Mouse (Mus musculus) heart, adult 18-20 months (tissue): ENCODE data around the gene Cdc14a. TPM values are rescaled to one million over a fixed set of nuclear protein-coding genes. Genes with fewer than 3 reads are reported as not detected.

ENCODE experiments used
- DNase-seq, 2 experiments: peaks; one replicate each; pipeline ENCODE4 v3.0.0; 2021 to 2022; ENCODE audit warnings: mixed read lengths in 1 of 2
- total RNA-seq, 2 experiments: library from RNA; stranded (reverse); gene quantifications; 2 replicates each; pipeline ENCODE4 v1.2.3; 2021

The Cdc14a gene
- total RNA-seq, 2 experiments from 2014 or later: 2.6 to 3.9 TPM

DNA sequence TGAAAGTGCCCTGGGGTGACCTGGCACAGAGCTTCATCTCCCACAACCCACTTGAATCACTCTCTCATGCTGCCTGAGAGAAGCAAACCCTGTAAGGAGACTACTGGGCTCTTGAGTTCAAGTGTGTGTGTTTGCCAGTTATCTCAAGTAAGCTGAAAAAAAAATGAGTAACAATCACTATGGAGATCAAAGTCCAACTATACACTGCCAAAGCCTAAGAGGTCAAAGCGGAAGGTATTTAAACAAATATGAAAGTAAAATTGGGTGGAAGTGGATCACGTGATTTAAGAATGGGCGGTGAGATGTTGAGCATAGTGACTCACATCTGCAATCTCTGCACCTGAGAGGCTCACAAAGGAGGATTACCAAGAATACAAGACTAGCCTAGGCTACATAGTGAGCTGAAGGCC lies 9.4 kb downstream of the Cdc14a start:
- DNase-seq: no peak

- DNase-seq: no peak
These were observed 10.7 kb downstream of the Cdc14a start for GRCm38 (mm10) chr3:116412954-116413724.

GRCm38 (mm10) chr3:116410051-116410450 lies 13.8 kb downstream of the Cdc14a start:
- no peak for DNase-seq

- no peak for DNase-seq
These were observed 14.3 kb downstream of the Cdc14a start for GRCm38 (mm10) chr3:116409486-116409885.

DNA sequence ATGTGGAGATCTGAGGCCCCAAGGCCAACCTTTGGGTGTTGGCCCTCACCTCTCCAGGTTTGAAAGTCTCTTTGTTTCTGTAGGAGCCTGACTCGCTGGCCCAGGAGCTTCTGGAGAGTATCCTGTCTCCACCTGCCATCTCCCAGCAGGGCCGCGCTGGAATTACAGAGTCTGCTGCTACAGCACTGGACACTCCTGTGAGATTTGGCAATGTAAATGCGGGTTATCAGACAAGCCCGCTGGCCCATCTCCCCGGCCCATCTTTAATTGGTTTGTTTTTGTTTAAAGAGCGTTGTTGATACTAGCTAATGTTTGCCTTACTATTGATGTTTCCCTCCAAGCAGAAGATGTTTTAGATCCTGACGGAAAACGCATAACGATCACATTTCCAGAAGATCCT lies 15.0 kb downstream of the Cdc14a start:
- DNase-seq: no peak

- no peak for DNase-seq
These were observed 18.3 kb downstream of the Cdc14a start for GRCm38 (mm10) chr3:116405516-116405915.

DNA sequence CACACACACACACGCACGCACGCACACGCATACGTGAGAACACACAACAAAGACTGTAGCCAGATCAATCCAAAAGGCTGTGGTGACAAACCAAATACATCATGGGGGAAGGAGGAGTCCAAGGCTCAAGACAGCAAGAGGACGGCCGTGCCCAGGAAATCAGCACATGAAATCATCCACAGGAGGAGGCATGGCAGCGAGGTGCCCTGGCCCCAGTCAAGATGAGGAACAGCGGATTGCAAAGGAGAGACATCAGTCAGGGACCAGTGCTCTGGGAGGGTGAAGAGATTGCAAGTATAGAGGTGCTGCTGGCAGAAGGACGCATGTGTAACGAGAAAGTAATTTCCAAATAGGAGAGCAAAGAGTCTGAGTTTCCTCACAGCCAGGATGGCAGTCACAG lies 22.4 kb downstream of the Cdc14a start:
- no peak for DNase-seq

DNA sequence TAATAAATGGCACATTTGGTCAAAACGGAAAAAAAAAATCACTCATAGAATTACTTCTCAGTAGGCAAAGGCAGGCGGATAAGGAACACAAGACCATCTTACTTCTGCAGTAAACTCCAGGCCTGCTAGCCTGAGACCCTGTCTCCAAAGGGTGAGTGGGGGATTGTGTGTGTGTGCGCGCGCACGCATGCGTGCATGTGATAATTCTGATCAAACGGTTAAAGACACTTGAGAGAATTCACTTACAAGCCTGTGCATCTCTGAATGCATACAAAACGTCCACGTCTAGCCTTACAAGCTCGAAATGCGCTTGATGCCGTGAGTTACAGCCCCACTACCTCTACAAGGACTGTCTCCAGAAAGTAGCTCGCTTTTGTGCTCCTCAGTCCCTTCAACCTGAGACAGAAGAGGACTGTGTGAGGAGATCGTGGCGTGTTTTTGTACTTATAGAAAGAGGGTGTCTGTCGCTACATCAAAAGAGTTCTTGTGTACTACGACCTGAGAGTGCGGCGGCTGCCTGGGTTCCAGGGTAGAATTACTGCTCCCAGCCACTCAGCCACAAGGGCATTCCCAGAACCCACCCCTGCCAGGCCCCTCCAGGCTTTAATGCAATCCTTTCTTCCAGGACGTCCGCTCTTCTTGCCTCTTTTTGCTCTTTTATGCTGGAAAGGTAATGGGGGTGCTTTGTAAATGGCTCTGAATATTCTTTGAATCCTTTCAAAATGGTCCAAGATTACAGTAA lies 24.3 kb downstream of the Cdc14a start:
- no peak for DNase-seq

DNA sequence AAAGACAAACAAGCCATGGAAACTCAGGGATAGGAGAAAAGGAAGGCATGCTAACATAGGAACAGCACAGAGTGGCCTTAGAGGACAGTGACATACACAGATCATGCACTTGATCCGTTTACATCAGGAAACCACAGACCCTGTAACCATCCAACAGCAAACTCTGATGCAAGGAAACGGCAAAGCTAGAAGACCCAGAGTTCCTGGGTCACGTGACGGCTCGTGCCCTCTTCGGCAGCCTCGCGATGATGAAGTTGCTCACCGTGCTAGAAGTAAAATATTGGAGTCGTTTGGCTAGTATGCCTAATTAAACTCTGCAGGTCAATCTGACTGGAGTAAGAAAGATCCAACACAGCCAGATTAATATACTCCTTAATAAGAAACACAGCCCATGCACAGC lies 25.3 kb downstream of the Cdc14a start:
- no peak for DNase-seq

- DNase-seq: no peak
These were observed 25.9 kb downstream of the Cdc14a start for GRCm38 (mm10) chr3:116397976-116398375.

GRCm38 (mm10) chr3:116397341-116397740 lies 26.5 kb downstream of the Cdc14a start:
- no peak for DNase-seq

- peak in 1 of 2 experiments; percentile 44 for DNase-seq
These were observed 27.3 kb downstream of the Cdc14a start for GRCm38 (mm10) chr3:116396571-116396970.

DNA sequence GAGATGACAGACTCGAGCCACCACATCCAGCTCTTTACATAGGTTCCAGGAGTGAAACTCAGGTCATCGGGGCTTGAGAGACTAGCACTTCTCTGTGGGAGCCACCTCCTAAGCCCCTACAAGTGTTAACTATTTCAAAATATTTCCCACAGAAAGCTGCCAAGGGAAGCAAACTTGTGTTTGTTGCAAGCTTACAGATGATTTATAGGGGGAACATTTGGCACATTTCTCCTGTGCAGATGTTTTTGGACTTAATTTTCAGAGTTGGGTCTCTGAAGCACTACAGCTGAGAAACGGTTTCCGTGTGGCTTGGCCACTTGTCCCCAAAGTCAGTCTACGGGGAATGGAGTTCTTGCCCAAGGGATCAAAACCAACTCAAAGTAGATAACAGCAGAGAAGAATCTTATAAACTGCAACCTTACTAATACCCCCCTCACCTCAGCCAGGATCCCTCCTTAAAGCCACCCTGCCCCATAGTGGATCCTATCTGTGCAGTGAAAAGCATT lies 28.9 kb downstream of the Cdc14a start:
- peak in 1 of 2 experiments; percentile 28 for DNase-seq

GRCm38 (mm10) chr3:116391399-116391798 lies 32.4 kb downstream of the Cdc14a start:
- DNase-seq: peak in 1 of 2 experiments; percentile 13

DNA sequence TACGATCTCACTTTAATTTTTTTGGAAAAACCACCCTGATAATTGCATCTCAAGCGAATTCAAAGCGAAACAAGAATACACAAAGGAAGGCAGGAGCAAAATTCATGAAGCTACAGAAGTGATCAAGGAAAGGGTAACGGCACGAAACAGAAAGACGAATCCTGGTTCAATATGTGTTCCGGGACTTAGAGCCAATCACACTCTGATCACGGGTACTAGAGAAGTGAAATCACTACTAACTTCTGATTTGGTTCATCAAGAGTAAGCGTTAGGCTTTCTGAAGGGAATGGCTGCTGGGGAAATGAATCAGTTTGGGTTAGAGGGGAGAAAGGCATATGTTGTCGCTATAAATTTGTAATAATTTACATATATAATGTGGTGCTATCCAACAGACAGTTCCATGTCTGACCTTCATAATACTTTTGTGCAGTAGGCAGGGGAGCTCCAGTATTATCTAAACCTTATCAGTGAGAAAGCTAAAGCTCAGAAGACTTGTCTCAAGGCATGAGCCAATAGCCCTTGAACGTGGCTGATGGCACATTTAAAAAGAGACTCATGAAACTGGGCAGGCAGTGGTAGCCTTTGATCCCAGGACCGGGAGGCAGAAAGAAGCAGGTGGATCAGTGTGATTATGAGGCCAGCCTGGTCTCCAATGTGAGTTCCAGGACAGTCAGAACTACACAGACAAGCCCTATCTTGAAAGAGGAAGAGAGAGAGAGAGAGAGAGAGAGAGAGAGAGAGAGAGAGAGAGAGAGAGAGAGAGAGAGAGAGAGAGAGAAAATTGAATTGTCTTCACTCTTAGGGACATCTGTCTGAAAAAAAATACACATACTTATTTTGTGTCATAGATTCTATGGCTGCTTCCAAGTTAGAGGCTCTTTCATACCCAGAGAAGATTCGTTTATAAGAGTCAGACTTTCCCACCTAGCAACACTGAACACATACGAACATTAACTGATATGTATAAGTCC lies 34.0 kb downstream of the Cdc14a start:
- DNase-seq: no peak

GRCm38 (mm10) chr3:116388808-116389207 lies 35.0 kb downstream of the Cdc14a start:
- DNase-seq: peak in 1 of 2 experiments; percentile 11

GRCm38 (mm10) chr3:116386886-116387285 lies 36.9 kb downstream of the Cdc14a start:
- no peak for DNase-seq

DNA sequence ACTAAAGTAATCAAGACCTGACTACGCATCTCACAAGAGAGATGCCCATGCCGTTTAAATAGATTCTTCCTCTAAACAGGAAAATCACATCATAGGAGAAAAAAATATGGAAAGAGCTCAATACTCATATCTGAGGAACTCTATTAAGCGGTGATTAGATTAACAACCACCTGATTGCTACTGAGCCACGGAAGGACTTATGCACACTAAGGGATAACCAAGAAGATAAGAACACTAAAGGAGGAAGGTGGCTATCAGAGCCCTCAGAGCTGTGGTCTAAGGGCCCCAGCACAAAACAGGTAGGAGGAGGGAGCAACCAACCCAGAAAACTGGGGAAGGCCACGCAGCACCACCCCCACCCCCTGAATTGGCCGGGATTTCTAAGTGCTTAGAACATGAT lies 37.5 kb downstream of the Cdc14a start:
- no peak for DNase-seq

DNA sequence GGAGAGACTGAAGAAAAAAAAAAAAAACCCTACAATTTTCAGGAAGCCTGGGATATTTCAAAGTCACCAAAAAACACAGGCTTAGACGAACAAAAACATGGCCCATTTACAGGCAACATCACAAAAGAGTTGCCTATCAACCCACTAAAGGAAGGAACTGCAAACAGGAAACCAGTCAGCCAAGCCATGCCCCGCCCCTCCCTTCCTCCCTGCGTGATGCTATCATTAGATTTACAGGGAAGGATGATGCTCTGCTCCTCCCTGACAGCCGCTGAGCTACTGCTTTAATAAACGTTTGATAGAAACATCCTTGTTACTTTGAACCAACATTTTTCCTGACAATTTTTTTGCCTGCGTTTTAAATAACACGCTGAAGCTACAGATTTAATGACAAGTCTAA lies 39.5 kb downstream of the Cdc14a start:
- DNase-seq: peak; percentile 51 to 77

DNA sequence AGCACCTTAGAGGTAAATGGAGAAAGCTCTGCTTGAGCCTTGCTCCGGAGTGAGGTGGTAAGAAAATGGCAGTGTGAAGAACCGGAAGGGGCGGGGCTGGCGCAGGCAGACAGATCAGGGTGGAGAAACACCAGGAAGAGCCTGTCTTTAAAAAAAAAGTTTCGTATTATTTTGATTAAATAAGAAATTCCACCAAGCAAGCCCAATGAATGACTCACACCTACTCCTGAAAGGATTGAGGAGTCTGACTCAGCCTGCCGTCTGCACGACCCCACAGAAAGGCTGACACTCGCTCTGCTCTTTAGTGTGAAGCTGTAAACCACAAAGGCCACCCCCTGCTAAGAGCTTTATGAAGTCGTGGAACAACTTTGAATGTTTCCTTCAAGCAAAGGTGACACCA lies 43.5 kb downstream of the Cdc14a start:
- DNase-seq: peak in 1 of 2 experiments; percentile 28

GRCm38 (mm10) chr3:116375442-116375841 lies 48.4 kb downstream of the Cdc14a start:
- no peak for DNase-seq

DNA sequence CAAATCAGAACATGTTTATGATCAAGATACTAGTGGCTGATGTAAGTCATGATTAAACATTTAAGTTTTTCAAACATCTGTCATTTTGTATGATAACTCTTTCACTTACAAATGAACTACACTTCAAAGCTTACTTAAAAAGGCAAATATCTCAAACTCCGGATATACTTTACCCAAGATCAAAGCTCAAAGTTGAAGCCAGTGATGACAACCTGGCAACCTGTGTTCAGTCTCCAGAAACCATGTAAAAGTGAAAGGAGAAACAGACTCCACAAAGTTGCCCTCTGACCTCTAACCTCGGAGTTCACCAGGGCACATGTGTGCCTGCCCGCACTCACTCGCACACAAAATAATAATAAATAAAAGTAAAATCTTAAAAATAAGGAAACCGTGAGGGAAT lies 49.3 kb downstream of the Cdc14a start:
- no peak for DNase-seq
